Mouse (Mus musculus): ENCODE results near the gene Gm49601. TPM values are rescaled to one million over a fixed set of nuclear protein-coding genes. Genes with fewer than 3 reads are reported as not detected.

Gene Gm49601
- total RNA-seq (2022), result 100 to 1,000 TPM; 169 to 200 (median 179) TPM

DNA sequence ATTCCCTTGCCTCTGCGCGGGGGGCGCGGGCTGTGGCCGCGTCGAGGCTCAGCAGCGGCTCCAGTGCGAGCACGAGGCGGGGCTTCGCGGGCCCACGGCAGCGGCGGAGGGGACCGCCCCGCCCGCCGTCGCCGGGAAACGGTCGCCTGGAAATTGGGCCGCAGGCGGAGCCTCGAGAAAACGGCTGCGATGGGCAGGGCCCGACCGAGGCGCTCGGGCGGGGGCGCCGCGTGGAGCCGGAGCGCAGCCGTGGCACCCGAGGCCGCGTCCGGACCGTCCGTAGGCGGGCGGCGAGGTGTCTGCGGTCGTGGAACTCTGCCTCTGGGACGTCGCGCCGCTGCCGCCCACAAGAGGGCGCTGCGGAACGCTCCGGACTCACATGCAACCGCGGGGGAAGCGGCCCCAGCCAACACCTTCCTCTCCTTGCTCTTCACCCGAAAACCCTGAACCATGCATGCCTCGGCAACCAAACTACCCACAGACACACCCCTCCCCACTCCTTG lies at the start of gene Gm49601:
TSS of gene Gm49601 (minus strand) at position 52 of the 503 bp plus-strand sequence.
- peak; percentile 73 to 81 for DNase-seq (ENCODE audit: low spot score in 2 of 2)

DNA sequence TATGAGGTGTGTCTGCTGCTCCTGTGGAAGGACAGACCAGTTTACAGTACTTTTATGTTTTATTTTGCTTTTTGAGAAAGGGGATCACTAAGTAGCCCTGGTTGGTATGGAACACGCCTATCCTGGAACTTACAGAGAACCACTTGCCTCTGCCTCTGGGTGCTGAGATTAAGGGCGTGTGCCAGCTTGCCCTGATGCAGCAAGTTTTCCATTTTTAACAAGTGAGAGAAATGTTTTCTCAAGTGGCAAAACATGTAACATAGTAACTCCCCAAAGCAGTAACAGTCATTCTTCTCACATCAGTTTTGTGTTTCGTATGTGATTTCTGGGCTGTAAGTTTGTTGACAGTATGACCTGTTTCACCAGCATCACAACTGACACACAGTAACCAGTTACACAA lies 46.8 kb upstream of the Gm49601 start:
- no peak for DNase-seq (ENCODE audit: low spot score in 2 of 2)

DNA sequence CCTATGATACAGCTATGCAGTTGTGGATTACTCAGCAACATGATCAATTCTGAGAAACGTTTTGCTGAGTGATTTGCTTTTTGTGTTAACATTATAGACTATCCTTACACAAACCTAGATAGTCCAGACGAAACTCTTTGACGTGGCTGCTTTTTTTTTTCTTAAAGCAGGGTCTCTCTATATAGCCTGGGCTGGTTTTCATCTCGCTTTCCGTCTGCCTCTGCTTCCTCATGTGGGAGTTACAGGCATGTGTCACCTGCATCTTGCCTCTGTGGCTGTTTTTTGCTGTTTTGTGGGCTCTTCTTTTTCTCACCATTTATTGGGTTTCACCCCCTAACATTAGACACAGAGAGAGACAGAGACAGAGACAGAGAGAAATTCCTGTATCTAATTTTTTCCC lies 45.8 kb upstream of the Gm49601 start:
- DNase-seq (ENCODE audit: low spot score in 2 of 2), result no peak

DNA sequence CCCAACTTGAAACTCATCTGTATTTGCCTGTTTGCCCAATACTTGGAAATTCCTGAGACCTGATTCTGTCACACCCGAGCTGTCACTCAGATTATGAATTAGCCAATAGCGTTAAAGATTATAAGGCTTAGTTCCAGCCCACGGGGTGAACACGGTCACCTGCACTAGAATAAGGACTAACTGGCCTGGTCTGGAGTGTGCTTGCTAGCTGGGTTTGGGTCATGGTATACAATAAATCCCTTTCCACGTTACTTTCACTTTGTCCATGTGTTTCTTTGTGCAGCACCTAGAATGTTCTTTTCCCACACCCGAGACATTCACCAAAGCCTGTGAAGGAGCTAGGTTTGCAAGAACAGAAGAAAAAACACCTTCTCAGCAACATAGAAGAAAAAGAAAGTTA lies 43.7 kb upstream of the Gm49601 start:
- no peak for DNase-seq (ENCODE audit: low spot score in 2 of 2)

GRCm38 (mm10) chr16:18658597-18658996 lies 32.4 kb upstream of the Gm49601 start:
- DNase-seq (ENCODE audit: low spot score in 2 of 2), result no peak

GRCm38 (mm10) chr16:18655372-18656098 lies 29.3 kb upstream of the Gm49601 start:
- DNase-seq (ENCODE audit: low spot score in 2 of 2), result no peak

DNA sequence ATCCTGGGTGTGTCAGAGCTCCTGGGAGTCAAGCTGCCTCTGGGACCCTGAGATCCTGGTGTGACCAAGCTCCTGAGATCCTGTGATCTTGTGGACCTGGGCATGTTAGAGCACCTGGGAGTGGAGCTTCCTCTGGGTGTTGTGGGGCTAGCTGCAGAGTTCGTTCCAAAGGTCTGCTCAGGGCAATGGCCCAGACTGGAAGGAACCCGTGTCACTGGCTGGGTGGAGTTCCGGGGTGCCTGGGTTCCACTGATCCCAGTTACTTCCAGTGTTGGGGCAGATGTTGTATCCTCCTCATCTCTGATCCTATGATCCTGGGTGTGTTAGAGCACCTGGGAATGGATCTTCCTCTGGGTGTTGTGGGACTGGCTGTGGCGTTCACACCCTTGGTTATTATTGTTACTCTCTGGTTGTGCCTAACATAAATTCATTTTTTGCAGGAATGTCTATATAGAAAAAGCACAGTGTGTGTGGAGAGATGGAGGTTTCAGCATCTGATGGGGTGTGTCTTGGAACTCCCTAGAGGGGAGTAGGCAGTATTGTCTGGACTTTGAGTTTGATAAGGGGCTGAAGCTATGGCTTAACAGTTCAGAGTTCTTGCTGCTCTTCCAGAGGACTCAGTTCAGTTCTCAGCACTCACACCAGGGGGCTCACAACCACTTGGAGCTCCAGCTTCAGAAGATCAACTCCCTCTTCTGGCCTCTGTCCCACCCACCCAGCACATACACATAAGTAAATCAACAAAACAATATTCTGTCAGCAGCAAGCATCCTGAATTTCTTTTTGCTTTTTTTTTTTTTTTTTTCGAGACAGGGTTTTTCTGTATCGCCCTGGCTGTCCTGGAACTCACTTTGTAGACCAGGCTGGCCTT lies 27.3 kb upstream of the Gm49601 start:
- DNase-seq (ENCODE audit: low spot score in 2 of 2), result no peak

DNA sequence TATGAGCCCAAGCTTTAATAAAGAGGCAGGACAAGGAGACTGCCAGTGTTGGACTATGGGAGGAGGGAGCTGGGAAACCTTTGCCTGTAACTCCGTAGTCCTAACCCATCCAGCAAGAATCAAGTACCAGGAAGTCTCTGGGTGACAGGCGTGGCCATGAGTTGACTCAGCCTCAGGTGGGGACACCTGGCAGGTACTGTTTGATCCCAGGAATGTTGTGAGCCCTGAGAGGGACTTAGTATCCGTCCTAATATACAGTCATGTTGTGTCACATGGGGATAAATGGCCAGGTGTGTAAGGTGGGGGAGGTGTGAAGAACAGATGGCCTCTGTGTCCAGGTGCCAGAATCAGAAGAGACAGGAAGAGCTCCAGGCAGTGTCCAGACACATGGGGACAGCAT lies 22.9 kb upstream of the Gm49601 start:
- DNase-seq (ENCODE audit: low spot score in 2 of 2), result no peak

DNA sequence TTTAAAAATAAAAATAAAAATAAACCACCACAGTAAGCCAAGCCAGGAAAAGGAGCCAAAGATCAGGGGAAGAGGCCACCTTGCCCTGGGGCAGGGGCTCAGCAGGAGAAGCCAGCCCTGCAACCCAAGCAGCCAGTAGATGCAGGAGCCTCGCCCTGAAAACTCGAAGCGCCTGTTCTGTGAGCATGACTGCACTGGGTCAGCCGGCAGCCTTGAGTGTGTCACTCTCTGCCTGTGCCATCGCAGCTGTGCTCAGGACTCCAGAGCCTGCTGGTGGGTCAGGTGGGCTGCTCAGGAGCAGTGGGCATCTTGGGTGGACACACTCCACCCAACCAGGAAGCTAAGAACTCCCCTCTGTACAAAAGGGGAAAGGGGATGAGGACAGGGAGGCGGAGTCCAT lies 19.1 kb upstream of the Gm49601 start:
- no peak for DNase-seq (ENCODE audit: low spot score in 2 of 2)

GRCm38 (mm10) chr16:18644485-18644884 lies 18.3 kb upstream of the Gm49601 start:
- DNase-seq (ENCODE audit: low spot score in 2 of 2), result no peak

DNA sequence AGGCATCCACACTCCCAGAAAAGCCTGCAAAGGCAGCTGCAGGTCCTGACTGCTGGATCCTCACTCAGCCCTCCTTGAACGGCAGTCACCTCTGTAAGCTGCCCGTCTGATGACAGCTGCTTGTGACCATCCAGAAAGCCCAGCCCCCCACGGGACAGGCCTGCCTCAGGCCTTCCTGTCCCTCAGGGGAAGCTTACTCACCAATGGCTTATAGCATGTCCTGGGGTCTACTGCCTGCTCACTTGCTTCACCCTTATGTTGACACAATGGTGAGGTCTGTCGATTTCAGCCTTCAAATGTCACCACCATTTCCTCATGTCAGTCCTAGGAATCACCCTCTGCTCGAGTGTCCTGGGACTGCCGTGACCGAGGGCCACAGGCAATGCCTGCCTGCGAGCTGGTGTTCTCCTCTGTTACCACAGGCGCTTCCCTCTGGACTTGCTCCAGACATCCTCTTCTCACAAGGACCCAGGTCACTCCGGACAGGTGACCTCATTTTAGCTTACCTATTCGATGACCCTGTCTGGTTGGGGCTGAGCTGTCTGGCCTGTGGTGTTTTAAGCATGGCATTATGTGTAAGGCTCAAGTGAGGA lies 17.3 kb upstream of the Gm49601 start:
- no peak for DNase-seq (ENCODE audit: low spot score in 2 of 2)

GRCm38 (mm10) chr16:18642897-18643296 lies 16.7 kb upstream of the Gm49601 start:
- no peak for DNase-seq (ENCODE audit: low spot score in 2 of 2)

DNA sequence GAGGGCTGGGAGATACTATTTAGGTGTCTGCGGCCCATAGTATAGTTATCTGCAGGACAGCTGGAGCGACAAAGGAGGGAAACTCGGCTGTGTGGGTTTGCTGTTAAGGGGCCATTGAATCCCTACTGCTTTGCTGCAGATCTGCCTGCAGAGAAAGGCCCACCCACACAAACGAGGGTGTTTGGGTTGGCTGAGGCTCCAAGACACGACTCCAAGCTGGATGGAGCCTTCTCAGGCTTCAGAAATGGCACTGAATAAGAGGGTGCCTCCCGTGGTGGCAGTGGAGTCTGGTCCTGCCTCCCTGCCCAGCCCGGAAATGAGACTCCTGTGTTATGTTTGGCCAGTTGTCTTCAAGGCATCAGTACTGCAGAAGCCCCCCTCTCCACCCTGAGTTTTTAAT lies 16.1 kb upstream of the Gm49601 start:
- DNase-seq (ENCODE audit: low spot score in 2 of 2), result no peak

- no peak for DNase-seq (ENCODE audit: low spot score in 2 of 2)
Measured at GRCm38 (mm10) chr16:18639382-18639929, 13.2 kb upstream of the Gm49601 start.

DNA sequence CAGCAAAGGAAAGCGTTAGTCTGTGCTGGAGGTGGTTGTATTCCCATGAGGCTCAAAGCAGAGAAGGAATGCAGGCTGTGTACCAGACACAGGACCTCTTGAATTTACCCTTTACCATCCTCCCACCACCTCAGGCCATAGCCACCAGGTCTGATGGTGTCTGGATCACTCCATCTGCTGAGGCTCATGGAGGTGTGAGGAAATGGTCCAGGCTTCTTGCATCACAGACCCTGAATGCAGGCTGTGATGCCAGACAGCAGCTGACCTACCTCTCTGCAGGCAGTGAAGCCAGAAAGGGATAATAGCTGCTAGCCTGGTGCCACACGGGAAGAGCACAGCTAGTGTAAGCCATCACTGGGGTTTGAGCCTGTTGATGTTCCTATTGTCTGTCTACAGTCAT lies 12.2 kb upstream of the Gm49601 start:
- no peak for DNase-seq (ENCODE audit: low spot score in 2 of 2)

- DNase-seq (ENCODE audit: low spot score in 2 of 2), result no peak
Measured at GRCm38 (mm10) chr16:18636804-18637203, 10.6 kb upstream of the Gm49601 start.

DNA sequence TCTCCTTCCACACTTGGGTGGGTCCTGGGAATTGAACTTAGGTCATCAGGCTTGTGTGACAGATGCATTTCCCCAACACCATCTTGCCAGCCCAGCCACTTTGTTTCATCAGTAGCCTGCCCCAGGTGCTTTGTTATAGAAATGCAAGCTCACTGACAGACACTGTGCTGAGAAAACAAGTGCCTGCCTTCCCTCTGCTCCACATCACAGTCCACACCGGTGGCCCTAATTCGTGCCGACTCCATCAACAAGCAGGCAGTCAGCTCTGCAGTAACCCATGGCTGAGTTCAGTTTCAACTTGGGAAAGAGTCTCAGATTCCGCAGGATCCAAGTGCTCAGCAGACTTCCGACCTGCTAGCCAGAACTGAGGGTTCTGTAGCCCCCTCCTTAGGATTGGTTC lies 10.2 kb upstream of the Gm49601 start:
- no peak for DNase-seq (ENCODE audit: low spot score in 2 of 2)

DNA sequence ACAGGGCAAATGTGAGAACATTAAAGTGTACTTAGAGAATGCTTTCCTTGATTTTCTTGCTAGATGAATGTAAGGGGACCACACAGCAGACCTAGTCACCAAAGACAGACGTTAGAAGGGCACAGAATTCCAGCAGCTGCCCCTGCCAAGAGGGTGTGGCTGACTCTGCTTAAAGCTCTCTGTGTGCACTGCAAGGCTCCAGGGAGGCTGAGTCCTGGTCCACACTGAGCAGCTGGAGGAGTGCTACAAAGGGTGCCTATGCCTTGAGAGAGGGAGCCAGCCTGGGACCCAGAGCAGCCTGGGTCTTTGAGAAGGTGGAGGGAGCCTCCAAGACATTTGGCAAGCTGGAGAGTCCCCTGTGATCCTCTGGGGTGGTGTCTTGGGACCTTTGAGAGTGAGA lies 7.1 kb upstream of the Gm49601 start:
- no peak for DNase-seq (ENCODE audit: low spot score in 2 of 2)

GRCm38 (mm10) chr16:18632816-18633215 lies 6.6 kb upstream of the Gm49601 start:
- no peak for DNase-seq (ENCODE audit: low spot score in 2 of 2)

- DNase-seq (ENCODE audit: low spot score in 2 of 2), result peak in 1 of 2 experiments; percentile 25
Measured at GRCm38 (mm10) chr16:18632059-18632458, 5.8 kb upstream of the Gm49601 start.

GRCm38 (mm10) chr16:18631141-18631540 lies 4.9 kb upstream of the Gm49601 start:
- DNase-seq (ENCODE audit: low spot score in 2 of 2), result no peak

DNA sequence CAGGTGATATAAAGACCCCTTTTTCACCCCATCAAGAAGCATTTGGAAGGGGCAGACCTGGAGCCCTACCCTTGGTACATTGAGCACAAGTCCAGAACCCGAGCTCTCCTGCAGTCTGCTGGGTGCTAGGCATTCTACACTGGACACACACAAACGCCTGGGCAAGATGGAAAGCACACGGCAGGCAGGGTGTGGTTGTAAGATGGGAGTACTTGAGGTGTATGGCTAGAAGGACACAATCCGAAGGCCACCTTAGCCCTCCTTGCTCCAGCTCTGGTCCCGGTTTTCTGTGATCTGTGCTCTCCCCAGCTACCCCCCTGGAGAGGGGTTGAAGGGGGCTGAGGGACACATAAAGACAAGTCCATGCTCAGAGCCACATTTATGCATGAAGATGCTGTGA lies 4.1 kb upstream of the Gm49601 start:
- DNase-seq (ENCODE audit: low spot score in 2 of 2), result no peak
